Mouse (Mus musculus): ENCODE data around the gene Shisa6.

- no peak for TF ChIP-seq RCOR1 (conservative IDR thresholded peaks at IDR 0.05; ENCODE audit: low read depth, low read length)
- no peak for TF ChIP-seq E2F4 (IDR thresholded peaks at IDR 0.05; ENCODE audit: insufficient replicate concordance, low read depth, low read length)
- TF ChIP-seq CTCF (conservative IDR thresholded peaks at IDR 0.05 in 1 of 2, IDR thresholded peaks at IDR 0.05 in 1 of 2; ENCODE audit: low read depth in 2 of 2, low read length in 2 of 2), result no peak
- TF ChIP-seq TCF12 (IDR thresholded peaks at IDR 0.05; ENCODE audit: low read depth, low read length), result no peak
- TF ChIP-seq UBTF (IDR thresholded peaks at IDR 0.05; ENCODE audit: low read depth, low read length), result no peak
- TF ChIP-seq ZMIZ1 (IDR thresholded peaks at IDR 0.05; ENCODE audit: low read depth, low read length), result no peak
- TF ChIP-seq EP300 (IDR thresholded peaks at IDR 0.05; ENCODE audit: low read length), result no peak
- no peak for TF ChIP-seq ETS1 (conservative IDR thresholded peaks at IDR 0.05; ENCODE audit: low read depth, low read length)
These were observed 156.0 kb downstream of the Shisa6 start for GRCm38 (mm10) chr11:66369764-66370163.
